Mouse (Mus musculus) heart, embryonic 16.5 days (tissue): ENCODE measurements around the gene Hdac9. TPM values are rescaled to one million over a fixed set of nuclear protein-coding genes. Genes with fewer than 3 reads are reported as not detected.

ENCODE experiments used
- ATAC-seq: fragments of 200-750 bp; cut with Nextera tagmentation; replicated peaks from 2 replicates; pipeline ENCODE4 v1.8.0; 2017; ENCODE audit warnings: moderate number of reproducible peaks; ENCODE audit not compliant: insufficient read depth, low FRiP score; ENCODE audit errors: extremely low read depth
- H3K27ac ChIP-seq: fragments of 300-500 bp; sonication (generic); 2 replicates; pipeline ENCODE4 v1.5.1; 2014; ENCODE audit warnings: mild to moderate bottlenecking, low read length, control low read depth, moderate library complexity
- H3K27me3 ChIP-seq: fragments of 300-500 bp; sonication (generic); 2 replicates; pipeline ENCODE4 v1.6.1; 2014; ENCODE audit warnings: low read length, mixed read lengths; ENCODE audit not compliant: control insufficient read depth, insufficient read depth
- H3K36me3 ChIP-seq: fragments of 300-500 bp; sonication (generic); 2 replicates; pipeline ENCODE4 v1.6.1; 2014; ENCODE audit not compliant: control insufficient read depth, insufficient read depth
- H3K4me1 ChIP-seq: fragments of 300-500 bp; sonication (generic); 2 replicates; pipeline ENCODE4 v1.6.1; 2014; ENCODE audit warnings: low read length, mixed read lengths; ENCODE audit not compliant: control insufficient read depth, insufficient read depth
- H3K4me2 ChIP-seq: fragments of 300-500 bp; sonication (generic); 2 replicates; pipeline ENCODE4 v1.6.1; 2014; ENCODE audit warnings: low read depth, mild to moderate bottlenecking, control low read depth, low read length
- H3K4me3 ChIP-seq: fragments of 300-500 bp; sonication (generic); 2 replicates; pipeline ENCODE4 v1.5.1; 2014; ENCODE audit warnings: mild to moderate bottlenecking, control low read depth, low read length
- H3K9ac ChIP-seq: fragments of 300-500 bp; sonication (generic); 2 replicates; pipeline ENCODE4 v1.6.1; 2014; ENCODE audit warnings: low read length, control low read depth
- H3K9me3 ChIP-seq: fragments of 300-500 bp; sonication (generic); replicated peaks from 2 replicates; pipeline ENCODE4 v1.6.1; 2016; ENCODE audit warnings: low read length; ENCODE audit not compliant: control insufficient read depth
- WGBS: fragments of 180-500 bp; shearing (Covaris S2); extraction: QIAGEN DNeasy Blood & Tissue Kit; methylation state at CpG from one replicate; pipeline ENCODE4 v1.1.7; 2014; 5-methylcytosine and 5-hydroxymethylcytosine counted together
- polyA plus RNA-seq: library from polyadenylated mRNA; unstranded; fragments of >200 nt; fragmentation: Nextera tagmentation; extraction: Ambion mirVana; gene quantifications from 2 replicates; pipeline ENCODE4 v1.2.1, GENCODE M21; 2015

The Hdac9 gene
- polyA plus RNA-seq, 1 experiment from 2014 or later: 21.4 TPM

GRCm38 (mm10) chr12:34795487-34795886 lies 121.4 kb downstream of the Hdac9 start:
- H3K27ac ChIP-seq: no peak overlapping the region
- H3K27me3 ChIP-seq: no peaks in the 10 kb centered on the region
- no peak overlapping the region for H3K9ac ChIP-seq
- 44% methylated on average over 4 of the region's 4 CpGs for whole genome bisulfite sequencing
- no peaks in the 10 kb centered on the region for H3K36me3 ChIP-seq
- no peak overlapping the region for H3K4me2 ChIP-seq
- peaks cover 15% of the 10 kb centered on the region for H3K4me1 ChIP-seq
- ATAC-seq: no peak
- no peak overlapping the region for H3K4me3 ChIP-seq
- H3K9me3 ChIP-seq: no peaks in the 10 kb centered on the region

GRCm38 (mm10) chr12:34792113-34792452 lies 124.8 kb downstream of the Hdac9 start:
- no peaks in the 10 kb centered on the region for H3K27me3 ChIP-seq
- ATAC-seq: no peak
- H3K27ac ChIP-seq: peak overlapping the region; percentile 30
- H3K4me2 ChIP-seq: peak overlapping the region; percentile 45
- WGBS: 23% methylated on average over 3 of the region's 3 CpGs
- H3K9me3 ChIP-seq: no peaks in the 10 kb centered on the region
- H3K9ac ChIP-seq: no peak overlapping the region
- no peaks in the 10 kb centered on the region for H3K36me3 ChIP-seq
- H3K4me3 ChIP-seq: no peak overlapping the region; the same call in 1 of the 2 replicates
- H3K4me1 ChIP-seq: peaks cover 13% of the 10 kb centered on the region

GRCm38 (mm10) chr12:34791213-34792112 lies 125.4 kb downstream of the Hdac9 start:
- Histone ChIP-seq H3K4me3 (no peak overlapping the region), H3K27ac (peak overlapping the region; percentile 30), H3K4me2 (peak overlapping the region; percentile 45; the same call in 1 of the 2 replicates), H3K9ac (no peak overlapping the region), H3K4me1 (peaks cover 10% of the 10 kb centered on the region), H3K9me3 (no peaks in the 10 kb centered on the region), H3K27me3 (no peaks in the 10 kb centered on the region), H3K36me3 (no peaks in the 10 kb centered on the region)
- no peak for ATAC-seq
- 87% methylated on average over 10 of the region's 10 CpGs for WGBS

GRCm38 (mm10) chr12:34789031-34789982 lies 127.6 kb downstream of the Hdac9 start:
- Histone ChIP-seq H3K9ac (no peak overlapping the region), H3K36me3 (no peaks in the 10 kb centered on the region), H3K4me2 (no peak overlapping the region), H3K4me3 (no peak overlapping the region), H3K27me3 (no peaks in the 10 kb centered on the region), H3K4me1 (peaks cover 3% of the 10 kb centered on the region; the same call in 1 of the 2 replicates), H3K9me3 (no peaks in the 10 kb centered on the region), H3K27ac (no peak overlapping the region)
- ATAC-seq: no peak
- 77% methylated on average over 10 of the region's 10 CpGs for WGBS

GRCm38 (mm10) chr12:34787380-34787779 lies 129.5 kb downstream of the Hdac9 start:
- Histone ChIP-seq H3K36me3 (no peaks in the 10 kb centered on the region), H3K4me2 (no peak overlapping the region), H3K27ac (no peak overlapping the region), H3K9ac (no peak overlapping the region), H3K9me3 (no peaks in the 10 kb centered on the region), H3K4me1 (peaks cover 3% of the 10 kb centered on the region; the same call in 1 of the 2 replicates), H3K4me3 (no peak overlapping the region), H3K27me3 (no peaks in the 10 kb centered on the region)
- ATAC-seq: no peak

GRCm38 (mm10) chr12:34783574-34783973 lies 133.3 kb downstream of the Hdac9 start:
- H3K9me3 ChIP-seq: no peaks in the 10 kb centered on the region
- H3K4me2 ChIP-seq: no peak overlapping the region
- H3K9ac ChIP-seq: no peak overlapping the region
- H3K4me1 ChIP-seq: no peaks in the 10 kb centered on the region
- H3K36me3 ChIP-seq: no peaks in the 10 kb centered on the region
- no peak overlapping the region for H3K27ac ChIP-seq
- no peaks in the 10 kb centered on the region for H3K27me3 ChIP-seq
- no peak overlapping the region for H3K4me3 ChIP-seq
- no peak for ATAC-seq
- 64% methylated on average over 6 of the region's 6 CpGs for WGBS

- 74% methylated on average over 6 of the region's 6 CpGs for WGBS
- no peak for ATAC-seq
These were observed 137.4 kb downstream of the Hdac9 start for GRCm38 (mm10) chr12:34779368-34779957.

GRCm38 (mm10) chr12:34776170-34776569 lies 140.7 kb downstream of the Hdac9 start:
- H3K27me3 ChIP-seq: no peaks in the 10 kb centered on the region
- 77% methylated on average over 3 of the region's 3 CpGs for WGBS
- H3K9me3 ChIP-seq: no peaks in the 10 kb centered on the region
- no peak overlapping the region for H3K4me3 ChIP-seq
- ATAC-seq: no peak
- H3K4me1 ChIP-seq: no peaks in the 10 kb centered on the region
- H3K4me2 ChIP-seq: no peak overlapping the region
- no peak overlapping the region for H3K9ac ChIP-seq
- H3K36me3 ChIP-seq: no peaks in the 10 kb centered on the region
- no peak overlapping the region for H3K27ac ChIP-seq

More at GRCm38 (mm10) chr12:34779368-34779957, 137.4 kb downstream of the Hdac9 start:
- Histone ChIP-seq H3K4me2 (no peak overlapping the region), H3K9ac (no peak overlapping the region), H3K36me3 (no peaks in the 10 kb centered on the region), H3K9me3 (no peaks in the 10 kb centered on the region), H3K27ac (no peak overlapping the region), H3K4me1 (no peaks in the 10 kb centered on the region), H3K27me3 (no peaks in the 10 kb centered on the region), H3K4me3 (no peak overlapping the region)
